Mouse (Mus musculus): ENCODE results near the gene Rnf225. TPM values are rescaled to one million over a fixed set of nuclear protein-coding genes. Genes with fewer than 3 reads are reported as not detected.

Gene Rnf225
- polyA plus RNA-seq, 1 experiment from 2014 or later: 2.8 TPM

DNA sequence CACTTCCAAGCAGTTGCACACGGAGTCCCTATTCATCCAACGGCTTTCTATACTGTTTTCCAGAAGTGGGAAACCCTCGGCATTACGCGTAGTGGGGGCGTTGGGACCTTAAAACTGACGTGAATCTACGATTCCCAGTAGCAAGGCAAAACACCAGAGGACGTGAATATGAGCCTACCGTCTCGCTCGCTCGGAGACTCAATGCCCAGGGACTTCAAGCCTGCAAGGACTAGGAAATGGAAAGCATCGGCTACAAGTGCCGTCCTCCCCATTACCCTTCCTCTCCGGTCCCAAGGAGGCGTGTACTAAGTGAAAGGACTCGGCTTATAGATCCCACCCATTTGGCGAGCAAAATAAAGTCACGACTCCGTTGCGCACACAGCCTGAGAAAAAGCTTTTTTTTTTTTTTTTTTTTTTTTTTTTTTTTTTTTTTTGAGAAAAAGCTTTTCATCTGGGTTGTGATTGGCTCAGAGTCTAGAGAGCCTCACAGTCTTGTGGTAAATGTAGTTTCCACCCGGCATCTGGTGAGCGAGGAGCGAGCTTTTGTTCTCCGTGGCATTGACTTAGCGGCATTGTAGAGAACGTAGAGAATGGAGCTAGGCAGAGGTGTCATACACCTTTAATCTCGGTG, 34.4 kb downstream of the Rnf225 start:
- H3K4me3 ChIP-seq (replicated peaks): peak overlapping the region; percentile 50
- no peaks in the 10 kb centered on the region for H3K27me3 ChIP-seq
- WGBS: 1% methylated on average over 29 of the region's 29 CpGs
- H3K9ac ChIP-seq: peak overlapping the region; percentile 50
- ATAC-seq (ENCODE audit: insufficient number of reproducible peaks, low FRiP score, low TSS enrichment, low read depth): peak; percentile 79
- peak overlapping the region; percentile 72 for H3K4me2 ChIP-seq (replicated peaks)
- H3K27ac ChIP-seq (replicated peaks): peak overlapping the region; percentile 92
- no peaks in the 10 kb centered on the region for H3K9me3 ChIP-seq (replicated peaks)
- H3K36me3 ChIP-seq: no peaks in the 10 kb centered on the region
- peaks cover 10% of the 10 kb centered on the region for H3K4me1 ChIP-seq

DNA sequence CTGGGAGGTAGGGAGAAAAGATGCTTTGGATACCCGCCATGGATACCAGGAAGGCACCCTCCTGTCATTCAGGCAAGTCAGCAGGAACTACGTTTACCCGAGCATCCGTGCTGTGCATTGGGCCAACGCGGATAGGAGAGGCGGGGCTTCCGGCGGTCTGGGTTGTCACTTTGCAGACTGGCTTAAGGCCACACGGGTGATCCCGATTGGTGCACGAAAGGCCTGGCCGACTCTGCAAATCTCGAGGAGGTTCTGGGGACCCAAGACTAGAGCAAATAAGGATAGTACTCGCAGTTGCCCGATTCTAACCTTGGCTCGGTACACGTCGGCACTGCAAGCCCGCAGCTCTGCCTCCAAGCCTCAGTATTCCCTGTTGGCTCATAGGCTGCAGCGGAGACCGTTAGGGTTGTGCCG, 38.5 kb downstream of the Rnf225 start, which contains the start of gene Zfp324:
TSS of gene Zfp324 (plus strand) at position 161 of the 414 bp plus-strand sequence.
- peaks cover 15% of the 10 kb centered on the region for H3K4me1 ChIP-seq
- peak; percentile 87 for ATAC-seq (ENCODE audit: insufficient number of reproducible peaks, low FRiP score, low TSS enrichment, low read depth)
- under 1% methylated on average over 23 of the region's 23 CpGs for WGBS
- H3K9me3 ChIP-seq (replicated peaks): no peaks in the 10 kb centered on the region
- peak within 1 kb of the TSS; percentile 96 for H3K9ac ChIP-seq
- peaks cover 21% of the 10 kb centered on the region for H3K36me3 ChIP-seq
- peak within 1 kb of the TSS; percentile 94 for H3K27ac ChIP-seq (replicated peaks)
- H3K4me3 ChIP-seq (replicated peaks): peak within 1 kb of the TSS; percentile 84
- peak within 1 kb of the TSS; percentile 87 for H3K4me2 ChIP-seq (replicated peaks)
- no peaks in the 10 kb centered on the region for H3K27me3 ChIP-seq

DNA sequence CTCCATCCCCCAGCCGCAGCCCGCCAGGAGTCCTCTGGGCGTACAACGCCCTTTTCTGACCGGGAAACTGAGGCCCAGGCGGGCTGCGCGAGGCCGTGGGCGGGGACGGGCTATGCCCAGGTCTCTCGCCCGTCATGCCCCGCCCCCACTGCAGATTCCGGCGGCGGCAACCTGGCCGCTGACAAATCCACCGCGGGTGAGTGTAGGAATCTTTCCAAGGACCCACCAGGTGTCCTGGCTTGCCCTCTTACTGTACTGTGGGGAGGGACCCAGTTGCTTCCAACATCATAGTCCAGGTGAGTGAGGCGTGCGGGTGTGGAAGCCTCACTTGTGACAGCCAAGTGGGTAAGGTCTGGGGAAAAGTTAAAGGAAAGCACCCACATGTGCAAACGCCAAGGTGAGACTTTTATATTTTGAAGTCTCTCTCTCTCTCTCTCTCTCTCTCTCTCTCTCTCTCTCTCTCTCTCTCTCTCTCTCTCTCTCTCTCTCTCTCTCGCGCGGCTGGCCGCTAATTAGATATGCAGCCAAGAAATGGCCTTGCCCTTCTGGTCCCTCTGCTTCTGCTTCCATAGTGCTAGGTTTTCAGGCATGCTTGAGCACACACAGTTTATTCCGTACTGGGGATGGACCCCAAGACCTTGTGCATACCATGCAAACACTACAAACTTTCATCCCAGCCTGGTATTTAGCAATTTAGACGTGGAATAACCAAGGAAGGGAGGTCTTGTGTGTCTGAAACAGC, 39.1 kb downstream of the Rnf225 start:
- Histone ChIP-seq H3K4me2 (replicated peaks) (peak overlapping the region; percentile 87), H3K27me3 (no peaks in the 10 kb centered on the region), H3K9ac (peak overlapping the region; percentile 96), H3K9me3 (replicated peaks) (no peaks in the 10 kb centered on the region), H3K36me3 (peaks cover 27% of the 10 kb centered on the region), H3K4me1 (peaks cover 15% of the 10 kb centered on the region), H3K4me3 (replicated peaks) (peak overlapping the region; percentile 84), H3K27ac (replicated peaks) (peak overlapping the region; percentile 94)
- WGBS: under 1% methylated on average over 26 of the region's 29 CpGs
- peak; percentile 51 for ATAC-seq (ENCODE audit: insufficient number of reproducible peaks, low FRiP score, low TSS enrichment, low read depth)

DNA sequence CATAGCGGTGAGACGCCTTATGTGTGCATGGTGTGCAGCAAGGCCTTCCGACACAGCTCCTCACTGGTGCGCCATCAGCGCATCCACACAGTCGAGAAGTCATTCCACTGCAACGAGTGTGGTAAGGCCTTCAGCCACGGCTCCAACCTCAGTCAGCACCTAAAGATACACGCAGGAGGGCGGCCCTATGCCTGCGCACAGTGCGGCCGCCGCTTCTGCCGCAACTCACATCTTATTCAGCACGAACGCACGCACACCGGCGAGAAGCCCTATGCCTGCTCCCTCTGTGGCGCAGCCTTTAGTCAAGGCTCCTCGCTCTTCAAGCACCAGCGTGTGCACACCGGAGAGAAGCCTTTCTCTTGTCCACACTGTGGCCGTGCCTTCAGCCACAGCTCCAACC, 43.7 kb downstream of the Rnf225 start:
- no peak for ATAC-seq (ENCODE audit: insufficient number of reproducible peaks, low FRiP score, low TSS enrichment, low read depth)
- no peak overlapping the region for H3K9ac ChIP-seq
- WGBS: 95% methylated on average over 25 of the region's 25 CpGs

DNA sequence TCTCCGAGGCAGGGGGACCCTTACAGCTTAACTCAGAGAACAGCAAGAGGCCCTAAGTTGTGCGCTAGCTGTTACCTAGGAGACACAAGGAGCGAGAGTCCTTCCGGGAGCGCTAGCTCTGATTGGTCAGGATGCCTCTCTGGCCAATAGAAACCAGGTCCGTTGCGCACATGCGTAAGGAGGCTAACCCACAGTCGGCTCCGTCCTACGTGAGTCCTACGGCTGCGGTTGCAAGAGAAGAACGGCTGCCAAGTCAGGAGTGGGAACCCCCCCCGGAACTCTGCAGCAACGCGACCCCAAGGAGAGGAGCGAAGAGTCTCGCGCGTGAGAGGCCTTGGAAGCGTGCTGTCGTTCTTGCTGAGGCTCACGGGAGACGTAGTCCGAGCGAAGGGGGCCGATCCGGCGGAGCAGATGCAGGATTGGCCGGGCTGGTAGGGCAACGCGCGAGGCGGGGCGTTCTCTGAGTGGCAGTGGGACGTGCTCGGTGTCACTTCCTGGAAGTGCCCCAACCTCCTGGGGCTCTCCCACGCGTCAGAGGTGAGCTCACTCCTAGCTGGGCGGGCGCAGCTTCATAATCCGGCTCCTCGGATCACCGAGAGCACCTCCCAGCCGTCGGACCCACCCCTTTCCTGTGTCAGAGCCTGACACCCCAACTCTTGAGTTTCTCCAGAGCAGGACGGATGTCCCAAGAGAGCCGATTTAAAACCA, 50.6 kb downstream of the Rnf225 start, which contains the start of gene Zfp446:
TSS of gene Zfp446 (plus strand) at position 167 of the 708 bp plus-strand sequence.
- Histone ChIP-seq H3K4me2 (replicated peaks) (peak within 1 kb of the TSS; percentile 75), H3K4me3 (replicated peaks) (peak within 1 kb of the TSS; percentile 68), H3K4me1 (peaks cover 15% of the 10 kb centered on the region), H3K27me3 (no peaks in the 10 kb centered on the region), H3K9me3 (replicated peaks) (no peaks in the 10 kb centered on the region), H3K36me3 (peaks cover 4% of the 10 kb centered on the region; the same call in 1 of the 2 replicates), H3K27ac (replicated peaks) (peak within 1 kb of the TSS; percentile 97), H3K9ac (peak within 1 kb of the TSS; percentile 49)
- ATAC-seq (ENCODE audit: insufficient number of reproducible peaks, low FRiP score, low TSS enrichment, low read depth): peak; percentile 99
- WGBS: under 1% methylated on average over 49 of the region's 49 CpGs

More for the DNA sequence above, 43.7 kb downstream of the Rnf225 start:
- Histone ChIP-seq H3K4me2 (replicated peaks) (no peak overlapping the region), H3K4me1 (peaks cover 7% of the 10 kb centered on the region), H3K36me3 (peaks cover 46% of the 10 kb centered on the region), H3K9me3 (replicated peaks) (no peaks in the 10 kb centered on the region), H3K27ac (replicated peaks) (no peak overlapping the region), H3K27me3 (no peaks in the 10 kb centered on the region), H3K4me3 (replicated peaks) (no peak overlapping the region)

DNA sequence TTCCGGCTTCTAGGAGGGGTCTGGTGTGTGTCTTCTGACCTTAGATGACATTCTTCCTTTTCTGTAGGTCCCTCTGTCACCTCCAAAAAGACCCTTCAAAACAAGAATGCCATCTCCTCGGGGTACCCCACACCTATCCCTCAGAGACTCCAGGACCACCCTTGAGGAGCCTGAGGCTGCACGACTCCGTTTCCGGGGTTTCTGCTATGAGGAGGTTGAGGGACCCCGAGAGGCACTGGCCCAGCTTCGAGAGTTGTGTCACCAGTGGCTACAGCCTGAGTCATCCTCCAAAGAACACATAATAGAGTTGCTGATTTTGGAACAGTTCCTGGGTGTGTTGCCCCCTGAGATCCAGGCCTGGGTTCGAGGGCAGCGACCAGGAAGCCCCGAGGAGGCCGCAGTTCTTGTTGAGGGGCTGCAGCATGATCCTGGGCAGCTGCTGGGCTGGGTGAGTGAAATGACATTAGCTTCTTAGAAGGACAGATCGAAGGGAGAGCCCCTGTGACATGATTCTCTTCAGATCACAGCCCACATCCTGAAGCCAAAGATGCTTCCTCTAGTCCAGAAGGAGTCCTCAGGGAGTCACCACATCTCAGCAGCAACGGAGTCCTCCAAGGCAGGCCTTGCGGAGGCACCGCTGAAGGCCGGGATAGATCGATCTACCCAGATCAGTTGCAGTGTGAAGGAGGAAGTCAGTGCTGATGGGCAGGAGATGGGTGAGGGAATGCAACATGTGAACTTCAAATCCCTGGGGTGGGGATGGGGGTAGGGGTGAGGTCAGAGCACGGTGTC, 51.9 kb downstream of the Rnf225 start:
- Histone ChIP-seq H3K4me2 (replicated peaks) (0 out of 2 replicates have a peak overlapping the region, but pooled peaks have one; percentile 75), H3K27me3 (no peaks in the 10 kb centered on the region), H3K4me1 (peaks cover 15% of the 10 kb centered on the region), H3K36me3 (no peaks in the 10 kb centered on the region), H3K27ac (replicated peaks) (no peak overlapping the region; the same call in 1 of the 2 replicates), H3K9me3 (replicated peaks) (no peaks in the 10 kb centered on the region), H3K4me3 (replicated peaks) (no peak overlapping the region), H3K9ac (no peak overlapping the region)
- ATAC-seq (ENCODE audit: insufficient number of reproducible peaks, low FRiP score, low TSS enrichment, low read depth): no peak
- WGBS: 83% methylated on average over 18 of the region's 18 CpGs

DNA sequence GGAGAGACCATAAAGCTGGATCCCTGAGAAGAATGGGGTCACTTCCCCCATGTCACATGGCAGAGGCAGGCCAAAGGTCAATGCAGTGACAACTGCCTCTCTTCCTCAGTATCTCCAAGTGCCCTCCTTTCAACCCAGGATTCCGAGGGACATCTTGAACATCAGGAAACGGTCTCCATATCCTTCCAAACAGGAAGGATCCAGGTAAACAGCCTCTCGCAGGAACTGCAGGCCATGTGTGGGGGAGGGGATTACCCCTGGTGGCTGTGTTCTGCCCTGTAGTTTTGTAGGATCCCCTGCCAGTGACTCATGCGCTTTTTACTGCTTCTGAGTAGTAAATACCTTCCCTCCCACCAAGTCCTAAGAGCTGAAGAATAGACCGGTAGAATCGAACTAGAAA, 52.6 kb downstream of the Rnf225 start:
- Histone ChIP-seq H3K4me3 (replicated peaks) (no peak overlapping the region), H3K9ac (no peak overlapping the region), H3K27me3 (no peaks in the 10 kb centered on the region), H3K9me3 (replicated peaks) (no peaks in the 10 kb centered on the region), H3K4me2 (replicated peaks) (no peak overlapping the region), H3K36me3 (no peaks in the 10 kb centered on the region), H3K27ac (replicated peaks) (no peak overlapping the region), H3K4me1 (peaks cover 15% of the 10 kb centered on the region)
- no peak for ATAC-seq (ENCODE audit: insufficient number of reproducible peaks, low FRiP score, low TSS enrichment, low read depth)
- 77% methylated on average over 6 of the region's 6 CpGs for WGBS

DNA sequence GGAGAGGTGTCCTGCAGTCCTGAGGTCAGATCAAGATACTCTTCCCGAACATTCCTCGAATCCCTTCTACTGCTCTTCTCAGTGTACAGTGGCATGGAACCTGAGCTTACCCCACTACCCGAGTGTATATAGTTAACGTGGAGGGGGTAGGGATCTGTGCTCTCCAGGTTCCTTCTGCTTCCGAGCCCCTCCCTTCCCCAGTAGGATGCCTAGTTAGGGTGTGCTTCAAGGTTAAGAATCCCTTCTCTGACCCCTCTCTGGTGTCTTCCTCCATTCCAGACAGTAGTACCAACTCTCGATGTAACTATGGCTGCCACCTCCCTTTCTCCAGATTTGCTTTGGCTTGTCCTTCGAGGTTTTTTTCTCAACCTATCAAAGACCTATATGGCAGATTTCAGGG, 53.1 kb downstream of the Rnf225 start:
- H3K4me3 ChIP-seq (replicated peaks): no peak overlapping the region
- no peak overlapping the region for H3K4me2 ChIP-seq (replicated peaks)
- H3K9ac ChIP-seq: no peak overlapping the region
- H3K4me1 ChIP-seq: peaks cover 15% of the 10 kb centered on the region
- no peaks in the 10 kb centered on the region for H3K36me3 ChIP-seq
- ATAC-seq (ENCODE audit: insufficient number of reproducible peaks, low FRiP score, low TSS enrichment, low read depth): no peak
- 85% methylated on average over 7 of the region's 7 CpGs for WGBS
- no peaks in the 10 kb centered on the region for H3K27me3 ChIP-seq
- H3K27ac ChIP-seq (replicated peaks): no peak overlapping the region
- no peaks in the 10 kb centered on the region for H3K9me3 ChIP-seq (replicated peaks)

Measured in embryonic facial prominence, embryonic 15.5 days (tissue).